Mouse (Mus musculus): ENCODE results near the gene Foxa1. TPM values are rescaled to one million over a fixed set of nuclear protein-coding genes. Genes with fewer than 3 reads are reported as not detected.
A peak's percentile ranks its signal among the peaks of the same experiment; 100 is the strongest.

The Foxa1 gene
- polyA plus RNA-seq, 1 experiment from 2014 or later = 7.9 TPM

- WGBS = 4% methylated on average over 9 of the region's 9 CpGs
- H3K27me3 ChIP-seq (replicated peaks; ENCODE audit: insufficient read depth, low read length) = peaks cover 37% of the 10 kb centered on the region
- peak overlapping the region; percentile 73 for H3K4me2 ChIP-seq (replicated peaks; ENCODE audit: low read depth, low read length)
- H3K9me3 ChIP-seq (ENCODE audit: low read length) = no peaks in the 10 kb centered on the region
- no peaks in the 10 kb centered on the region for H3K36me3 ChIP-seq (ENCODE audit: insufficient read depth, low read length)
- TF ChIP-seq CTCF (IDR thresholded peaks at IDR 0.05) (no peak), EP300 (IDR thresholded peaks at IDR 0.05) (no peak)
- 0 out of 2 replicates have a peak overlapping the region, but pooled peaks have one; percentile 19 for H3K4me3 ChIP-seq (ENCODE audit: low read depth, low read length)
- H3K4me1 ChIP-seq (ENCODE audit: insufficient read depth, low read depth, low read length) = peaks cover 6% of the 10 kb centered on the region; the same call in 1 of the 2 replicates
- H3K27ac ChIP-seq (ENCODE audit: low read length) = no peak overlapping the region
- DNase-seq (ENCODE audit: low spot score) (no peak), ATAC-seq (no peak)
- H3K9ac ChIP-seq (replicated peaks; ENCODE audit: low read depth) = no peak overlapping the region
These were observed 1.2 kb upstream of the Foxa1 start for GRCm38 (mm10) chr12:57547890-57548289.

GRCm38 (mm10) chr12:57545371-57546241 is 1.1 kb downstream of the Foxa1 start:
- H3K4me3 ChIP-seq (ENCODE audit: low read depth, low read length) = peak overlapping the region; percentile 54
- no peaks in the 10 kb centered on the region for H3K36me3 ChIP-seq (ENCODE audit: insufficient read depth, low read length)
- H3K4me2 ChIP-seq (replicated peaks; ENCODE audit: low read depth, low read length) = peak overlapping the region; percentile 73
- peaks cover 6% of the 10 kb centered on the region; the same call in 1 of the 2 replicates for H3K4me1 ChIP-seq (ENCODE audit: insufficient read depth, low read depth, low read length)
- peaks cover 44% of the 10 kb centered on the region for H3K27me3 ChIP-seq (replicated peaks; ENCODE audit: insufficient read depth, low read length)
- peak; percentile 67 for ATAC-seq
- no peaks in the 10 kb centered on the region for H3K9me3 ChIP-seq (ENCODE audit: low read length)
- TF ChIP-seq EP300 (IDR thresholded peaks at IDR 0.05) (no peak), CTCF (IDR thresholded peaks at IDR 0.05) (no peak)
- H3K27ac ChIP-seq (ENCODE audit: low read length) = peak overlapping the region; percentile 91
- under 1% methylated on average over 60 of the region's 106 CpGs for WGBS
- peak overlapping the region; percentile 61 for H3K9ac ChIP-seq (replicated peaks; ENCODE audit: low read depth)
- peak; percentile 78 for DNase-seq (ENCODE audit: low spot score)

- Histone ChIP-seq H3K9me3 (ENCODE audit: low read length) (no peaks in the 10 kb centered on the region), H3K27ac (ENCODE audit: low read length) (peak overlapping the region; percentile 91), H3K36me3 (ENCODE audit: insufficient read depth, low read length) (no peaks in the 10 kb centered on the region), H3K4me3 (ENCODE audit: low read depth, low read length) (peak overlapping the region; percentile 54), H3K4me1 (ENCODE audit: insufficient read depth, low read depth, low read length) (peaks cover 6% of the 10 kb centered on the region; the same call in 1 of the 2 replicates), H3K9ac (replicated peaks; ENCODE audit: low read depth) (peak overlapping the region; percentile 61), H3K4me2 (replicated peaks; ENCODE audit: low read depth, low read length) (peak overlapping the region; percentile 73), H3K27me3 (replicated peaks; ENCODE audit: insufficient read depth, low read length) (peaks cover 44% of the 10 kb centered on the region)
- DNase-seq (ENCODE audit: low spot score) = peak; percentile 86
- ATAC-seq = no peak
- no peak for TF ChIP-seq EP300 (IDR thresholded peaks at IDR 0.05)
- peak; percentile 72 for TF ChIP-seq CTCF (IDR thresholded peaks at IDR 0.05)
- 3% methylated on average over 31 of the region's 31 CpGs for WGBS
These were observed 1.9 kb downstream of the Foxa1 start for GRCm38 (mm10) chr12:57544641-57545370.

GRCm38 (mm10) chr12:57543627-57543991 is 3.1 kb downstream of the Foxa1 start:
- WGBS = under 1% methylated on average over 10 of the region's 10 CpGs
- Histone ChIP-seq H3K9me3 (ENCODE audit: low read length) (no peaks in the 10 kb centered on the region), H3K4me3 (ENCODE audit: low read depth, low read length) (peak overlapping the region; percentile 54), H3K27me3 (replicated peaks; ENCODE audit: insufficient read depth, low read length) (peaks cover 33% of the 10 kb centered on the region), H3K36me3 (ENCODE audit: insufficient read depth, low read length) (no peaks in the 10 kb centered on the region), H3K9ac (replicated peaks; ENCODE audit: low read depth) (peak overlapping the region; percentile 41), H3K4me1 (ENCODE audit: insufficient read depth, low read depth, low read length) (peaks cover 6% of the 10 kb centered on the region; the same call in 1 of the 2 replicates), H3K4me2 (replicated peaks; ENCODE audit: low read depth, low read length) (peak overlapping the region; percentile 59), H3K27ac (ENCODE audit: low read length) (peak overlapping the region; percentile 73)
- TF ChIP-seq EP300 (IDR thresholded peaks at IDR 0.05) (no peak), CTCF (IDR thresholded peaks at IDR 0.05) (no peak)
- DNase-seq (ENCODE audit: low spot score) (no peak), ATAC-seq (no peak)

GRCm38 (mm10) chr12:57542746-57543626 is 3.7 kb downstream of the Foxa1 start:
- H3K27ac ChIP-seq (ENCODE audit: low read length) = peak overlapping the region; percentile 73
- H3K4me1 ChIP-seq (ENCODE audit: insufficient read depth, low read depth, low read length) = peaks cover 6% of the 10 kb centered on the region; the same call in 1 of the 2 replicates
- no peak for TF ChIP-seq CTCF (IDR thresholded peaks at IDR 0.05)
- no peak for TF ChIP-seq EP300 (IDR thresholded peaks at IDR 0.05)
- H3K9me3 ChIP-seq (ENCODE audit: low read length) = no peaks in the 10 kb centered on the region
- peaks cover 33% of the 10 kb centered on the region for H3K27me3 ChIP-seq (replicated peaks; ENCODE audit: insufficient read depth, low read length)
- H3K4me2 ChIP-seq (replicated peaks; ENCODE audit: low read depth, low read length) = peak overlapping the region; percentile 59
- ATAC-seq (no peak), DNase-seq (ENCODE audit: low spot score) (peak; percentile 41)
- no peaks in the 10 kb centered on the region for H3K36me3 ChIP-seq (ENCODE audit: insufficient read depth, low read length)
- H3K4me3 ChIP-seq (ENCODE audit: low read depth, low read length) = peak overlapping the region; percentile 54
- 3% methylated on average over 63 of the region's 63 CpGs for WGBS
- peak overlapping the region; percentile 41 for H3K9ac ChIP-seq (replicated peaks; ENCODE audit: low read depth)
